ENCODE assay signal across 29 mouse cellular contexts in genomic region chr1:188668513-188668912, GRCm38 (mm10).
DNase-seq lines count a peak whose midpoint lies in the region; ATAC-seq lines count a peak whose summit lies in the region.
"Had no signal": no experiment of that assay in that cellular context is flagged by ENCODE, and none has a peak within 500 bp of the region (broad histone marks: within the 10 kb centered on the region; RNA-seq: fewer than 3 reads in every experiment).

No protein-coding gene starts in this region.

- H3K4me2 ChIP-seq in lung, embryonic 15.5 days, result no peak overlapping the region
- no peak overlapping the region for H3K4me2 ChIP-seq in midbrain, embryonic 13.5 days (replicated peaks)
- H3K4me2 ChIP-seq: embryonic facial prominence, embryonic 13.5 days; embryonic facial prominence, embryonic 15.5 days; forebrain, embryonic 12.5 days had no signal

- H3K9me3 ChIP-seq in lung, embryonic 15.5 days, result no peaks in the 10 kb centered on the region
- H3K9me3 ChIP-seq in midbrain, embryonic 13.5 days, result no peaks in the 10 kb centered on the region
- H3K9me3 ChIP-seq: embryonic facial prominence, embryonic 13.5 days; embryonic facial prominence, embryonic 15.5 days; forebrain, embryonic 10.5 days; forebrain, embryonic 12.5 days had no signal

- DNase-seq in heart, adult 11 months, result peak; percentile 59
- no peak for DNase-seq in heart, postnatal 4 days
- DNase-seq in lung, postnatal 10 days, result no peak
- no peak for DNase-seq in left cerebral cortex, postnatal 14 days (ENCODE audit: low spot score in 2 of 2)
- DNase-seq: adrenal gland, adult 8-10 months; adrenal gland, postnatal 14 days; adrenal gland, postnatal 36 days; B cell, adult 2 months; cerebellum, adult 11-12 months; cerebellum, adult 2 months; cerebellum, adult 9-10 months; cerebellum, postnatal 10 days; cerebellum, postnatal 25 days; embryo, embryonic 11 days had no signal

- H3K4me1 ChIP-seq in lung, embryonic 15.5 days, result peaks cover 14% of the 10 kb centered on the region
- no peaks in the 10 kb centered on the region for H3K4me1 ChIP-seq in midbrain, embryonic 13.5 days (replicated peaks)
- H3K4me1 ChIP-seq: embryonic facial prominence, embryonic 15.5 days; forebrain, embryonic 10.5 days; forebrain, embryonic 12.5 days had no signal

- intact Hi-C loops in left cerebral cortex, postnatal 14 days (cut with DNase I), result no loop called here

- H3K9ac ChIP-seq in lung, embryonic 15.5 days, result no peak overlapping the region
- no peak overlapping the region for H3K9ac ChIP-seq in midbrain, embryonic 13.5 days (replicated peaks)
- H3K9ac ChIP-seq: embryonic facial prominence, embryonic 13.5 days; embryonic facial prominence, embryonic 15.5 days; forebrain, embryonic 12.5 days had no signal

- no peaks in the 10 kb centered on the region for H3K36me3 ChIP-seq in lung, embryonic 15.5 days
- H3K36me3 ChIP-seq in midbrain, embryonic 13.5 days, result no peaks in the 10 kb centered on the region
- H3K36me3 ChIP-seq: embryonic facial prominence, embryonic 13.5 days; embryonic facial prominence, embryonic 15.5 days; forebrain, embryonic 10.5 days; forebrain, embryonic 12.5 days; G1E had no signal

- H3K4me3 ChIP-seq in lung, embryonic 15.5 days, result no peak overlapping the region
- no peak overlapping the region for H3K4me3 ChIP-seq in midbrain, embryonic 13.5 days (replicated peaks)
- H3K4me3 ChIP-seq: embryonic facial prominence, embryonic 13.5 days; embryonic facial prominence, embryonic 15.5 days; erythroblast, embryonic 14.5 days; forebrain, embryonic 10.5 days; forebrain, embryonic 12.5 days had no signal

- H3K27me3 ChIP-seq in lung, embryonic 15.5 days, result no peaks in the 10 kb centered on the region
- no peaks in the 10 kb centered on the region for H3K27me3 ChIP-seq in midbrain, embryonic 13.5 days
- H3K27me3 ChIP-seq: CH12.LX; embryonic facial prominence, embryonic 13.5 days; embryonic facial prominence, embryonic 15.5 days; forebrain, embryonic 12.5 days had no signal

- WGBS in lung, embryonic 15.5 days, result 56% methylated on average over 12 of the region's 12 CpGs
- 86% methylated on average over 12 of the region's 12 CpGs for WGBS in midbrain, embryonic 13.5 days

- peak; percentile 49; the same call in 1 of the 2 replicates for ATAC-seq in lung, embryonic 15.5 days (ENCODE audit: borderline replicate concordance, extremely low read depth, low FRiP score, low TSS enrichment)
- peak; percentile 47 for ATAC-seq in common myeloid progenitor, adult 5-6 weeks (replicated peaks; ENCODE audit: low read depth, poor library complexity, severe bottlenecking)
- peak; percentile 31; the same call in 1 of the 2 replicates for ATAC-seq in megakaryocyte progenitor cell, adult 5-6 weeks (replicated peaks; ENCODE audit: poor library complexity)
- no peak for ATAC-seq in midbrain, embryonic 13.5 days
- ATAC-seq: activated CD4-positive, CD25-positive, alpha-beta regulatory T cell, adult 4 months; CD4-positive, CD25-positive, alpha-beta regulatory T cell, adult 4 months; forebrain, embryonic 14.5 days; Patski had no signal

- H3K27ac ChIP-seq in lung, embryonic 15.5 days, result no peak overlapping the region
- no peak overlapping the region for H3K27ac ChIP-seq in midbrain, embryonic 13.5 days
- H3K27ac ChIP-seq: embryonic facial prominence, embryonic 15.5 days; forebrain, embryonic 10.5 days; forebrain, embryonic 12.5 days had no signal
